Mouse (Mus musculus) heart, postnatal 10 days (tissue): ENCODE results near the gene Cntn5. TPM values are rescaled to one million over a fixed set of nuclear protein-coding genes. Genes with fewer than 3 reads are reported as not detected.
A peak's percentile ranks its signal among the peaks of the same experiment; 100 is the strongest.

ENCODE experiments used
- DNase-seq, 2 experiments: peaks; one replicate each; pipeline ENCODE4 v3.0.0; 2021
- intact Hi-C: fragments of 180-260 bp; cut with DNase I; formaldehyde crosslinking; loops from one replicate; pipeline ENCODE4 v1.15.1; 2025
- total RNA-seq, 2 experiments: library from RNA; stranded (reverse); gene quantifications; 2 replicates each; pipeline ENCODE4 v1.2.3; 2021

Cntn5 gene
- total RNA-seq, 2 experiments from 2014 or later, result 0.10 to 0.12 TPM

DNA sequence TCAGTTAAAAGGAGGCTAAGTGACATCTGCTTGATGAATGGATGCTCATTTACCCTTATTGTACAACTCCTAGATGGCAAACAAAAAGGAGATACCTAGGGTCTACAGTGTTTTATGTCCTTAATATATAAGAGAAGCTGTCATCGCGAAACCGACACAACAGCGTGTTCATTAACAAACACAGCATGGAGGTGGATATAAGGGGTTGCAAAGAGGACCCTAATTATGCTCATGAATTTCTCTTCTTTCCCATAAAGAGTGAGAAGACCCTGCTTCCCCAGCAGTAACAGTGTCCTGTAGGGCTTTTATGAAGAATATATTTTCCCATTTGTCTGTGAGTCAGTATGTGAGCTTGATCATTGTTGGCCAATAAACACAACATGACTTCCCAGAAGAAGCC, 939.2 kb downstream of the Cntn5 start:
- no peak for DNase-seq
- intact Hi-C loops, result no loop called here

- no peak for DNase-seq
- intact Hi-C loops, result no loop called here
Measured at GRCm38 (mm10) chr9:9960610-9961172, 943.9 kb downstream of the Cntn5 start.

GRCm38 (mm10) chr9:9949346-9949745, 955.2 kb downstream of the Cntn5 start:
- no peak for DNase-seq
- intact Hi-C loops, result no loop called here

GRCm38 (mm10) chr9:9944872-9945271, 959.7 kb downstream of the Cntn5 start:
- intact Hi-C loops, result no loop called here
- no peak for DNase-seq

GRCm38 (mm10) chr9:9937444-9938436, 966.8 kb downstream of the Cntn5 start:
- no peak for DNase-seq
- intact Hi-C loops, result no loop called here

DNA sequence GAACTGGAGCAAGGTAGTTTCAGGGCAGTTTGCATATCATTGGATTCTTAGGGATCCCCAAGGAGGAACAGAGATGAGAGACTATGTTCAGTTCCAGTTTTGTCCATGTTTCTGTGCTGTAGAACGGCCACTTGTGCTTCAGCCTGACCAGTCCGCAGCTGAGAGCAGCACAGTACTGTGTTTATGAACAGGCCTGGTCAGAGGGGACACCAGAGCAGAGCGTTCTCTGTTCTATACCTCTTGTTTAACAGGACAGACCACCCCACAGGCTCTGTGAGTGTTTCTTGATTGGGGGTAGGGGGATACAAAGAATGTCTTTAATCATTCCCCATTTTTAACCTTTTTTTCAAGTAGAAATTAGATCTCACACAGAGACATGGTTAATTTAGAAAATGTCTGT, 984.0 kb downstream of the Cntn5 start:
- intact Hi-C loops, result no loop called here
- no peak for DNase-seq

GRCm38 (mm10) chr9:9899070-9899469, 1005.5 kb downstream of the Cntn5 start:
- DNase-seq, result peak in 1 of 2 experiments; percentile 15

GRCm38 (mm10) chr9:9886210-9886609, 1018.4 kb downstream of the Cntn5 start:
- intact Hi-C loops, result no loop called here
- no peak for DNase-seq

More at GRCm38 (mm10) chr9:9899070-9899469, 1005.5 kb downstream of the Cntn5 start:
- intact Hi-C loops, result no loop called here

GRCm38 (mm10) chr9:9882779-9883383, 1021.7 kb downstream of the Cntn5 start:
- peak; percentile 27 to 39 for DNase-seq
- intact Hi-C loops, result no loop called here

- intact Hi-C loops, result no loop called here
- DNase-seq, result no peak
Measured at GRCm38 (mm10) chr9:9872112-9873035, 1032.2 kb downstream of the Cntn5 start.

GRCm38 (mm10) chr9:9860631-9861030, 1043.9 kb downstream of the Cntn5 start:
- intact Hi-C loops, result no loop called here
- DNase-seq, result no peak

- no peak for DNase-seq
- intact Hi-C loops, result no loop called here
Measured at GRCm38 (mm10) chr9:9859323-9859722, 1045.3 kb downstream of the Cntn5 start.

- DNase-seq, result no peak
- intact Hi-C loops, result no loop called here
Measured at GRCm38 (mm10) chr9:9854791-9855190, 1049.8 kb downstream of the Cntn5 start.

GRCm38 (mm10) chr9:9830231-9830630, 1074.3 kb downstream of the Cntn5 start:
- intact Hi-C loops, result no loop called here

GRCm38 (mm10) chr9:9819963-9820362, 1084.6 kb downstream of the Cntn5 start:
- intact Hi-C loops, result no loop called here
- no peak for DNase-seq

More at GRCm38 (mm10) chr9:9830231-9830630, 1074.3 kb downstream of the Cntn5 start:
- no peak for DNase-seq

- no peak for DNase-seq
- intact Hi-C loops, result no loop called here
Measured at GRCm38 (mm10) chr9:9817477-9817876, 1087.1 kb downstream of the Cntn5 start.

- no peak for DNase-seq
- intact Hi-C loops, result no loop called here
Measured at GRCm38 (mm10) chr9:9799546-9799945, 1105.0 kb downstream of the Cntn5 start.

GRCm38 (mm10) chr9:9783680-9784079, 1120.9 kb downstream of the Cntn5 start:
- intact Hi-C loops, result loop anchor here (5.0 kb wide), 1 partner anchor 401 kb away; no protein-coding TSS in a partner anchor
- DNase-seq, result no peak

DNA sequence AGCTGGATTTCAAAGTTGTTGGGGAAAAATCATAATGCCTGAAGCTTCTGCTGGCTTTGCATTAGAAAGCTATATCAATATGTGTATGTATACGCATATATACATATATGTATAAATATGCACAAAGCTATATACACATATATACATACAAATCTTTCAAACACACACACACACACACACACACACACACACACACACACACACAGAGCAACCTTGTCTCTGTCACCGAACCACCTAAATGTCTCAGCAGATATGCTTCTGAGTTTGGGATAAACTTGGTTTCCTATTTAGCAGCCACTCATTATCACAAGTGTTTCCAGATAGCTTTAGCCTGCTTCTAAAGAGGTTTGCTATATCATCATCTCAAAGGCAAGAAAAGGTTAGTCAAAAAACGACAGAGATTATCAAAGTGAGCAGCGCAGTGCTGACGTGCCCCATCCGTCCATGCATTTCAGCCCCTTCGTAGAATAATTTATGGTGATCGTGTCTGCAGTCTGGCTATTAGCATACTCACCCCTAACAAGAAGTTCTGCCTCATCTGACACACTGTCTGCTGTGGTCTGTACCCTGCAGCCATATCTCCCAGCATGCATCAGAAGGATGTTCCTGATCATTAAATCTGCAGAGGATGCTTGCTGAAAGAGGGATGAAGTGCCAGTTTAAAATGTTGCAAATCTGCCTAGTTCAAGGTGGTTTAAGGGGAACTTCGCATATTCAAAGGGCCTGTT, 1123.3 kb downstream of the Cntn5 start:
- DNase-seq, result no peak
- intact Hi-C loops, result loop anchor here (5.0 kb wide), 1 partner anchor 399 kb away; no protein-coding TSS in a partner anchor
